Mouse (Mus musculus): ENCODE data around the gene Rictor.

DNA sequence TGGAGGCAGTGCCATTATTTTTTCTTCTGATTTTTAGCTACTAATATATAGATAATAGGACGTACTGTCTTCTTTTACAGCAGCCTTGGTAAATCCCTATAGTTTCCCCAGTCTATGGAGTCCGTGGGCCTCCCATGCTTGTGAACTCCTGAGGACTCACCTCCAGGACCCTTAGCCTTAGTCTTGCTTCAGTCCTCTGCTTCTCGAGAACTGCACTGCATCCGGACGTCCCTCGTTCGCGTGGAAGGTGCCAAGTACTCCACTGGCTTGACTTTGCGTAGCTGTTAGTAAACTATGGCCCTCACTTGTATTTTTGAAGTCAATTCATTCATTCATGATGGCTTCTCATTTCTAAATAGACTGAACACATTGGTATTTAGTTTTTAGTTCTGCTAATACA lies 38.8 kb downstream of the Rictor start:
- TF ChIP-seq CTCF (IDR thresholded peaks at IDR 0.05; ENCODE audit: low read depth) (no peak), EP300 (IDR thresholded peaks at IDR 0.05; ENCODE audit: low read depth) (no peak)

Measured in liver, postnatal 0 days (tissue).